Mouse (Mus musculus) olfactory bulb, adult 2 months (tissue): ENCODE data around the gene Bcas2. TPM values are rescaled to one million over a fixed set of nuclear protein-coding genes. Genes with fewer than 3 reads are reported as not detected.
"Not testable (repeated sequence)": the region's sequence is repeated elsewhere in the genome, so short reads cannot be mapped to it uniquely, and the experiment has no call there.

Source experiments
- H3K27ac ChIP-seq: fragments of 200-500 bp; 2 replicates; pipeline ENCODE4 v1.5.1; 2012; ENCODE audit warnings: low read depth, low read length; ENCODE audit not compliant: insufficient read depth
- H3K4me1 ChIP-seq: fragments of 200-500 bp; 2 replicates; pipeline ENCODE4 v1.6.1; 2012; ENCODE audit warnings: low read length; ENCODE audit not compliant: control insufficient read depth, insufficient read depth
- H3K4me3 ChIP-seq: fragments of 200-500 bp; 2 replicates; pipeline ENCODE4 v1.5.1; 2012; ENCODE audit warnings: mild to moderate bottlenecking, low read depth, low read length, moderate library complexity; ENCODE audit not compliant: insufficient read depth
- CTCF ChIP-seq: fragments of 200-500 bp; IDR thresholded peaks from 2 replicates; pipeline ENCODE4 v1.5.1; 2012; ENCODE audit warnings: low read depth, mild to moderate bottlenecking, low read length, moderate library complexity; ENCODE audit not compliant: insufficient read depth
- POLR2A ChIP-seq: fragments of 200-500 bp; IDR thresholded peaks from 2 replicates; pipeline ENCODE4 v1.6.1; 2012; ENCODE audit warnings: mild to moderate bottlenecking, low read depth, low read length, moderate library complexity; ENCODE audit not compliant: insufficient read depth
- WGBS: fragments of 180-500 bp; shearing (Covaris S2); methylation state at CpG from one replicate; pipeline ENCODE4 v1.1.7; 2018; 5-methylcytosine and 5-hydroxymethylcytosine counted together
- polyA plus RNA-seq: library from polyadenylated mRNA; stranded (reverse); fragments of >200 nt; gene quantifications from 2 replicates; pipeline ENCODE4 v1.2.4, GENCODE M21; 2012; ENCODE audit warnings: low replicate concordance; ENCODE audit not compliant: missing spikeins, insufficient read depth, insufficient read length

The Bcas2 gene
- polyA plus RNA-seq, 1 experiment = not detected

DNA sequence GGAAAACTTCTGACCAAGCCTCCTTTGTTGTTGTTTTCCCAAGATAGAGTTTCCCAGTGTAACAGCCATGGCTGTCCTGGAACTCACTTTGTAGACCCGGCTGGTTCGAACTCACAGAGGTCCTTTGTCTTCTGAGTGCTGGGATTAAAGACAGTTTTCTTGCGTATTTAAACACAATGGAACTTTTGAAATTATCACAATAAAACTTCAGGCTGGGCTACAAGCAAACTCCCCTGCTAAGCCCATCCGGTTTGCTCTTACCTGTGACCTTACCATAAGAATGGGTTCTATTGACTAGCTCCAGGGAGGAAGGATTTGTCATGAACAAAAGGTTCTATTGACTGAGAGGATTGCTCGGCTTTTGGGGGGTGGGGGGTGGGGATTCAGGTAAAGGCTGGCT, 36.3 kb downstream of the Bcas2 start:
- WGBS = 37% methylated on average over 5 of the region's 5 CpGs
- no peaks in the 10 kb centered on the region for H3K4me1 ChIP-seq
- no peak overlapping the region for H3K27ac ChIP-seq
- TF ChIP-seq POLR2A (no peak), CTCF (no peak)
- H3K4me3 ChIP-seq = no peak overlapping the region

DNA sequence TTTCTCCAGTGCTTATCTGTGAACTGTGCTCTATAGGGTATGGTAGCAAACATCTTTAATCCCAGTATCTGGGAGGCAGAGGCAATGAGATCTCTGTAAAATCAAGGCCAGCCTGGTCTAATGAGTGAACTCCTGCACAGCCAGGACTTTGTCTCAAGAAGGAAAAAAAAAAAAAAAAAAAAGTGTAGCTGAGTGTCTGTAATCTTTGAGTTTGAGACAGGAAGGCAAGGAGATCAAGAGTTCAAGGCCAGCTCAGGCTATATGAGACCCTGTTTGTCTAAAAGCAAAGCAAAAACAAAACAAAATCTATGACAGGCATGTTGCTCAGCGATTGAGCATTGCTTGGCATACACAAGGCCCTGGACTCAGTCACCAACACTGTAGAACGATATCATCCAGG, 36.8 kb downstream of the Bcas2 start:
- TF ChIP-seq CTCF (no peak), POLR2A (no peak)
- 84% methylated on average over 2 of the region's 2 CpGs for WGBS
- no peaks in the 10 kb centered on the region for H3K4me1 ChIP-seq
- no peak overlapping the region for H3K27ac ChIP-seq
- no peak overlapping the region for H3K4me3 ChIP-seq

DNA sequence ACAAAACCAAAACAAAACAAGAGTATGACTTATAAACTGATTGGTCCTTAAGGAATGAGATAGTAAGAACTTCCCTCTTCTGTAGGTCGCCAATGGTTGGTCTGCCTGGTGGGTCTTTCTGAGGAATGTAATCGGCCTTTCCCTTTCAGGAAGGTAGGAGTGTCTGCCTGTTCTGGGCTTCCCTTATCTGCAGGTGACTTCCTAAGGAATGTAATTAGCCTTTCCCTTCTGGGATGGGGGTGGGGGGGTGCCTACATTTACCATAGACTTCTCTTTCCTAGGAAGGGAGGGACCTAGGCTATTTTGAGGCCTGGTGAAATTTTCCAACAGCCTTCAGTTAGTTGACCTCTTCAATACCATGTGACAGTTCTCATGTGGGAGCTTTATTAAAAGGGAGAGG, 39.6 kb downstream of the Bcas2 start:
- H3K27ac ChIP-seq = no peak overlapping the region
- no peak overlapping the region for H3K4me3 ChIP-seq
- H3K4me1 ChIP-seq = no peaks in the 10 kb centered on the region
- 95% methylated on average over 2 of the region's 2 CpGs for WGBS
- TF ChIP-seq POLR2A (no peak), CTCF (no peak)

DNA sequence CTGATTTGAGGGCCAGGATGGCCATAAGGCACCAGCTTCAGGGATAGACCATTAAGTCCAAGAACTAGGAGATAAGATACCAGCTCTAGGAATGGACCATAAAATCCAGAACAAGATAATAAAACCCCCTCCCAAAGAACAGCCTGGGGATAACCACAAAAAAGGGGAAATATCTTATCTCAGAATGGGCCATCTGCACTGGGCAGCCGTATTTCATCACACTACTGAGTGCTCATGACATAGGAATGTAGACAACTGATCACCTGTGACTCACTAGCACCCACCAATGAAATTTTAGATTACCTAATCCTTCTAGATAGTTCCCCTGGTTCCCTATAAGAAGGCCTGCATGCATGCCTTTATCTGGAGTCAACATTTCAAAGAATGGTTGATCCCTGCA, 40.7 kb downstream of the Bcas2 start:
- Histone ChIP-seq H3K27ac (no peak overlapping the region), H3K4me3 (no peak overlapping the region), H3K4me1 (no peaks in the 10 kb centered on the region)
- 98% methylated on average over 1 of the region's 1 CpGs for WGBS
- TF ChIP-seq CTCF (no peak), POLR2A (no peak)

DNA sequence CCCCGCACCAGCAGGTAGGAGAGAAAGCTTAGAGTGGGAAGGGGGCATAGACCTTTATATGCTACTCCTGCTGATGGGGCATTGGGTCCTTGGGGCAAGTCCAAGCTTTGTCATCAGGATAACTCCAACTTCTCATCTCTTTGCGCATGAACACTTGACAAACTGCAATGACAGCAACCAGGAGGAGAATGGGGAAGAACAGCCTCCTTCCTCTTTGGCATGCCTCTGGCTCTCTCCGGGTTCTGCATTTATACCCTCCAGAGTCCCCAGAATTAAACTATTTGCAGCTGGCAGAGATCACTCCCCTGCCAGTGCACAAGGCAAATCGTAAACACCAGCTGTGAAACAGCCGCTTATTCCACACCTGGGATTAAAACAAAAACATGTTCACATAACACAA, 42.1 kb downstream of the Bcas2 start:
- Histone ChIP-seq H3K4me1 (no peaks in the 10 kb centered on the region), H3K4me3 (no peak overlapping the region), H3K27ac (no peak overlapping the region)
- TF ChIP-seq CTCF (no peak), POLR2A (no peak)
- WGBS = 58% methylated on average over 5 of the region's 5 CpGs

DNA sequence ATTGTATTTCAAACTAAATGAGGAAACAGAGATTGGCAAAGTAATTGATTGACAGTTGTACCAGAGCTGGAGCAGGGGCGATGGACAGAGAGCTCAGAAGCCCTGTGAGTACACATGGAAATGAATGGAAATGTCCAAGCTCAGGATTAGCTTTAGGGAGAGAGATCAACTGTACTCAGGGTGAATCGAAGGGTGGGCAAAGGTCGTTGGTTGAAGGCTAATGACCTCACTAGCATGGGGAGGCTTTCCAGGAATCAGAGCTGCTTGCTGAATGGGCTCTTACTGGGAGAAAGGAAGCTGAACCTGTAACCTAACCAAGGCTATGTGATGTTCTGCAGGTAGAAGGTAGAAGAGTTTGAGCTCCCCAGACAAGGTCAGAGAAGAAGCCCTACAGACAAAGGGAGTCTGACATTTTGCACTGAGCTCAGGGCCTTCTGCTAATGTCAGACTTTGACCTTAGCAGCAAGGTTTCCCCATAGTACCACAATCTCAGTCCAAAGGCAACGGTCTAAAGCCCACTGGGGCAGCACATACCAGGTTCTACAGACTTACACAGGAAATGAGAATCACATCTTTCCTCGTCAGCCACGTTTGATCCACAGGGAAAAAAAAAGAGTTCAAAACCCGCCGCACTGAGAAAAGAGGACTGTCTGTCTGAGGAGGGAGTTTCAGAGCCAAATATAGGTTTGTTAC, 43.3 kb downstream of the Bcas2 start:
- Histone ChIP-seq H3K27ac (no peak overlapping the region), H3K4me3 (no peak overlapping the region), H3K4me1 (no peaks in the 10 kb centered on the region)
- WGBS = 84% methylated on average over 8 of the region's 8 CpGs
- no peak for TF ChIP-seq POLR2A
- TF ChIP-seq CTCF = no peak

DNA sequence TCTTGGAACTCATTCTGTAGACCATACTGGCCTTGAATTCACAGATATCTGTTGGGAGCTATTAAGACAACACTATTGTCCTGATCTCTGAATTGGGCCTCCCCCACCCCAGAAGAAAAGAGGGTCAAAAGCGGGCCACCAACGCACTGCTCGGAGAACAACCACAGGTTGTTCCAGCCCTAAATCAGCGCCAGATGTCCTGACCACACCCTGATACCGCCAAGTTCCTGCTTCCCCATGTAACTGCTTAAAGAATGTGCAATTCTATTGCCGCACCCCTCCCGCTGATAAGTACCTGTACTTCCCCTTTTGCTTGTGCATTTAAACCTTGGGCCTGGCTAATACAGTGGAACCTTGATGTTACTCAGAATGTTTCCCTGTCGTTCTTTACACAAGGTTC, 43.9 kb downstream of the Bcas2 start:
- not testable (repeated sequence) for H3K27ac ChIP-seq
- 94% methylated on average over 8 of the region's 8 CpGs for WGBS

DNA sequence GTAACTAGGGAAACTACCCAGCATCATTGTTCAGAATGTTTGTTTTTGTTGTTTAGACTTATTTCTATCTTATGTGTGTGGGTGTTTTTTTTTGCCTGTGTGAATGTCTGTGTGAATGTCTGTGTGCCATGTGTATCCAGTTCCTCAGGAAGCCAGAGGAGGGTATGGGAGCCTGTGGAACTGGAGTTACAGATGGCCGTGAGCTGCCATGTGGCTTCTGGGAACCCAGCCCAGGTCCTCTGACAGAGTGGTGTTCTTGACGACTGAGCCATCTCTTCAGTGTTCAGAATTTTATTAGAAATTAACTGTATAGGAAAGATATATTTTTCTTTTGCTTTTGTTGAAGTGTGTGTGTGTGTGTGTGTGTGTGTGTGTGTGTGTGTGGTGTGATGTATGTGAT, 50.0 kb downstream of the Bcas2 start:
- no peaks in the 10 kb centered on the region for H3K4me1 ChIP-seq
- 68% methylated on average over 2 of the region's 2 CpGs for WGBS
- TF ChIP-seq POLR2A = no peak
- no peak for TF ChIP-seq CTCF
- no peak overlapping the region for H3K27ac ChIP-seq
- no peak overlapping the region for H3K4me3 ChIP-seq

More for the DNA sequence above, 43.9 kb downstream of the Bcas2 start:
- not testable (repeated sequence) for H3K4me1 ChIP-seq, H3K4me3 ChIP-seq

DNA sequence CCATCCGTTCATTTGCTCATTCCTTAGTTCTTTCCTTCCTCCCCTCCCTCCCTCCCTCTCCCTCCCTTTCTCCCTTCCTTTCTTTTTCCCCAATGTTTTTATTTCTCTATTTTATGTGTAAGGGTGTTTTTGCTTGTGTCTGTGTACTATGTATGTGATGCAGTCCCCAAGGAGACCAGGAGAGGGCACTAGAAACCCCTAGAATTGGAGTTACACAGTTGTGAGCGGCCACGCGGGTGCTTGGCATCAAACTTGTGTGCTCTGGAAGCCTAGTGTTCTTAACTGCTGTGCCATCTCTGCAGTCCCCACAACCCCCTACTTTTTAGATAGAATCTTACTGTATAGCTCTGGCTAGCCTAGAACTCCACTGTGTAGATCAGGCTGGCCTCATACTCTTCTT, 52.3 kb downstream of the Bcas2 start:
- Histone ChIP-seq H3K27ac (no peak overlapping the region), H3K4me1 (no peaks in the 10 kb centered on the region), H3K4me3 (no peak overlapping the region)
- WGBS = 54% methylated on average over 4 of the region's 4 CpGs
- TF ChIP-seq POLR2A (no peak), CTCF (no peak)

DNA sequence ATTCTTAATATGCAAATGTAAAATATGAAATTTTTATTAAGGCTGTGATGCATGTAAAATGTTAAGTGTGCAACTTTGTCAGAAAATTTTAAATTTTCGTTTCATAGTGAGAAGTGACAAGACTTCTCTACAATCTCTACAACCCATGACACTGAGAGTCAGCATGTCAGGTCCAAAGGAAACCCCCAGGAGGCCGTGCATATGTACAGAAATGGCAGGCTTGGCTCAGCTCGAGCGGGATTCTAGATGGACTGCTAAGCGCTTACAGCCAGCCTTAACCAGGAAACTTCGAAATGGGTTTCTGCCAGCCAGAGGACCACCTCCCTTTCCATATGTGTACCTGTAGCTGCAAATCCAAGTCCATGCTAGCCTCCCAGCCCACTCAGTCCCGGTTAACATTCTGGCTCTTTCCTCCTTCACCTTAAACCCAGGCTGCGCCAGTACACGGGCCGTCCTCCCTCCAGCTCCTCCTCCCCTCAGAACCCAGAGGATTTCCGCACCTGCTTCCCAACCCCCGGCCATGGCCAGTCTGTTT, 52.8 kb downstream of the Bcas2 start:
- H3K27ac ChIP-seq = no peak overlapping the region
- 86% methylated on average over 12 of the region's 12 CpGs for WGBS
- no peak overlapping the region for H3K4me3 ChIP-seq
- no peaks in the 10 kb centered on the region for H3K4me1 ChIP-seq
- TF ChIP-seq CTCF = no peak
